Mouse (Mus musculus): Measurements from ENCODE around the gene Alad. TPM values are rescaled to one million over a fixed set of nuclear protein-coding genes. Genes with fewer than 3 reads are reported as not detected.
"Not testable (repeated sequence)": the region's sequence is repeated elsewhere in the genome, so short reads cannot be mapped to it uniquely, and the experiment has no call there.

The Alad gene
- polyA plus RNA-seq, 1 experiment from 2014 or later, result 68.6 TPM

GRCm38 (mm10) chr4:62486162-62486696 lies 33.5 kb downstream of the Alad start:
- no peak overlapping the region for H3K4me2 ChIP-seq
- WGBS, result 87% methylated on average over 15 of the region's 15 CpGs
- no peak overlapping the region for H3K27ac ChIP-seq (replicated peaks)
- H3K4me3 ChIP-seq, result no peak overlapping the region
- H3K27me3 ChIP-seq (replicated peaks), result peaks cover 14% of the 10 kb centered on the region; the same call in 1 of the 2 replicates
- no peaks in the 10 kb centered on the region for H3K36me3 ChIP-seq
- no peak for ATAC-seq (ENCODE audit: extremely low read depth, insufficient number of reproducible peaks, low FRiP score, low TSS enrichment)
- no peaks in the 10 kb centered on the region for H3K4me1 ChIP-seq
- no peaks in the 10 kb centered on the region for H3K9me3 ChIP-seq
- H3K9ac ChIP-seq, result no peak overlapping the region

GRCm38 (mm10) chr4:62485450-62486161 lies 34.1 kb downstream of the Alad start:
- Histone ChIP-seq H3K4me1 (no peaks in the 10 kb centered on the region; the same call in 1 of the 2 replicates), H3K9me3 (no peaks in the 10 kb centered on the region), H3K4me2 (no peak overlapping the region), H3K27me3 (replicated peaks) (peaks cover 20% of the 10 kb centered on the region), H3K4me3 (no peak overlapping the region), H3K9ac (no peak overlapping the region), H3K27ac (replicated peaks) (no peak overlapping the region), H3K36me3 (no peaks in the 10 kb centered on the region)
- no peak for ATAC-seq (ENCODE audit: extremely low read depth, insufficient number of reproducible peaks, low FRiP score, low TSS enrichment)
- WGBS, result 76% methylated on average over 8 of the region's 8 CpGs

GRCm38 (mm10) chr4:62484928-62485327 lies 34.8 kb downstream of the Alad start:
- no peak for ATAC-seq (ENCODE audit: extremely low read depth, insufficient number of reproducible peaks, low FRiP score, low TSS enrichment)
- H3K36me3 ChIP-seq, result no peaks in the 10 kb centered on the region
- no peaks in the 10 kb centered on the region for H3K9me3 ChIP-seq
- H3K4me2 ChIP-seq, result no peak overlapping the region
- H3K4me1 ChIP-seq, result peaks cover 3% of the 10 kb centered on the region
- peaks cover 24% of the 10 kb centered on the region for H3K27me3 ChIP-seq (replicated peaks)
- H3K9ac ChIP-seq, result no peak overlapping the region
- no peak overlapping the region for H3K4me3 ChIP-seq
- no peak overlapping the region for H3K27ac ChIP-seq (replicated peaks)
- WGBS, result 80% methylated on average over 3 of the region's 3 CpGs

- H3K9ac ChIP-seq, result no peak overlapping the region
- H3K36me3 ChIP-seq, result no peaks in the 10 kb centered on the region
- H3K4me1 ChIP-seq, result peaks cover 13% of the 10 kb centered on the region
- no peaks in the 10 kb centered on the region for H3K9me3 ChIP-seq
- H3K4me2 ChIP-seq, result no peak overlapping the region
- ATAC-seq (ENCODE audit: extremely low read depth, insufficient number of reproducible peaks, low FRiP score, low TSS enrichment), result no peak
- peaks cover 52% of the 10 kb centered on the region for H3K27me3 ChIP-seq (replicated peaks)
- no peak overlapping the region for H3K4me3 ChIP-seq
- WGBS, result 34% methylated on average over 10 of the region's 10 CpGs
- no peak overlapping the region for H3K27ac ChIP-seq (replicated peaks)
These were observed 38.8 kb downstream of the Alad start for GRCm38 (mm10) chr4:62480709-62481605.

GRCm38 (mm10) chr4:62479937-62480708 lies 39.6 kb downstream of the Alad start, which contains the start of gene Bspry:
Gene Bspry, plus strand, starts transcription at chr4:62480053.
- 2% methylated on average over 66 of the region's 71 CpGs for WGBS

GRCm38 (mm10) chr4:62479593-62479936 lies 40.2 kb downstream of the Alad start:
- Histone ChIP-seq H3K4me3 (peak overlapping the region; percentile 59), H3K9ac (peak overlapping the region; percentile 71), H3K27me3 (replicated peaks) (peaks cover 55% of the 10 kb centered on the region), H3K4me1 (peaks cover 13% of the 10 kb centered on the region), H3K4me2 (peak overlapping the region; percentile 93)
- WGBS, result 12% methylated on average over 11 of the region's 11 CpGs
- not testable (repeated sequence) for H3K9me3 ChIP-seq; ATAC-seq (ENCODE audit: extremely low read depth, insufficient number of reproducible peaks, low FRiP score, low TSS enrichment); H3K27ac ChIP-seq (replicated peaks); H3K36me3 ChIP-seq

More at GRCm38 (mm10) chr4:62479937-62480708, 39.6 kb downstream of the Alad start, which contains the start of gene Bspry:
- ATAC-seq (ENCODE audit: extremely low read depth, insufficient number of reproducible peaks, low FRiP score, low TSS enrichment), result peak; percentile 80
- H3K4me3 ChIP-seq, result peak within 1 kb of the TSS; percentile 59
- no peaks in the 10 kb centered on the region for H3K9me3 ChIP-seq
- H3K4me1 ChIP-seq, result peaks cover 13% of the 10 kb centered on the region
- no peak within 1 kb of the TSS for H3K27ac ChIP-seq (replicated peaks)
- peak within 1 kb of the TSS; percentile 93 for H3K4me2 ChIP-seq
- peak within 1 kb of the TSS; percentile 71 for H3K9ac ChIP-seq
- peaks cover 55% of the 10 kb centered on the region for H3K27me3 ChIP-seq (replicated peaks)
- no peaks in the 10 kb centered on the region for H3K36me3 ChIP-seq

- H3K4me1 ChIP-seq, result peaks cover 13% of the 10 kb centered on the region
- peaks cover 55% of the 10 kb centered on the region for H3K27me3 ChIP-seq (replicated peaks)
- no peak overlapping the region for H3K4me3 ChIP-seq
- no peaks in the 10 kb centered on the region for H3K36me3 ChIP-seq
- no peak overlapping the region for H3K27ac ChIP-seq (replicated peaks)
- no peaks in the 10 kb centered on the region for H3K9me3 ChIP-seq
- 74% methylated on average over 6 of the region's 6 CpGs for WGBS
- H3K9ac ChIP-seq, result no peak overlapping the region
- no peak overlapping the region for H3K4me2 ChIP-seq
- no peak for ATAC-seq (ENCODE audit: extremely low read depth, insufficient number of reproducible peaks, low FRiP score, low TSS enrichment)
These were observed 42.0 kb downstream of the Alad start for GRCm38 (mm10) chr4:62477542-62478244.

GRCm38 (mm10) chr4:62475793-62476192 lies 43.9 kb downstream of the Alad start:
- Histone ChIP-seq H3K4me3 (no peak overlapping the region), H3K9ac (no peak overlapping the region), H3K4me2 (no peak overlapping the region), H3K27me3 (replicated peaks) (peaks cover 38% of the 10 kb centered on the region), H3K9me3 (no peaks in the 10 kb centered on the region), H3K27ac (replicated peaks) (no peak overlapping the region), H3K36me3 (no peaks in the 10 kb centered on the region), H3K4me1 (peaks cover 13% of the 10 kb centered on the region)
- WGBS, result 78% methylated on average over 6 of the region's 6 CpGs
- no peak for ATAC-seq (ENCODE audit: extremely low read depth, insufficient number of reproducible peaks, low FRiP score, low TSS enrichment)

GRCm38 (mm10) chr4:62475131-62475530 lies 44.6 kb downstream of the Alad start:
- no peak overlapping the region for H3K27ac ChIP-seq (replicated peaks)
- peaks cover 15% of the 10 kb centered on the region for H3K4me1 ChIP-seq
- H3K27me3 ChIP-seq (replicated peaks), result peaks cover 33% of the 10 kb centered on the region
- H3K9me3 ChIP-seq, result no peaks in the 10 kb centered on the region
- no peak overlapping the region for H3K9ac ChIP-seq
- no peak overlapping the region for H3K4me3 ChIP-seq
- 72% methylated on average over 2 of the region's 2 CpGs for WGBS
- no peak overlapping the region for H3K4me2 ChIP-seq
- no peak for ATAC-seq (ENCODE audit: extremely low read depth, insufficient number of reproducible peaks, low FRiP score, low TSS enrichment)
- H3K36me3 ChIP-seq, result no peaks in the 10 kb centered on the region

GRCm38 (mm10) chr4:62472071-62472470 lies 47.6 kb downstream of the Alad start:
- no peak overlapping the region for H3K27ac ChIP-seq (replicated peaks)
- 84% methylated on average over 2 of the region's 2 CpGs for WGBS
- H3K4me1 ChIP-seq, result peaks cover 3% of the 10 kb centered on the region; the same call in 1 of the 2 replicates
- no peaks in the 10 kb centered on the region for H3K9me3 ChIP-seq
- H3K4me3 ChIP-seq, result no peak overlapping the region
- H3K27me3 ChIP-seq (replicated peaks), result peaks cover 12% of the 10 kb centered on the region
- no peak for ATAC-seq (ENCODE audit: extremely low read depth, insufficient number of reproducible peaks, low FRiP score, low TSS enrichment)
- no peak overlapping the region for H3K4me2 ChIP-seq
- H3K36me3 ChIP-seq, result no peaks in the 10 kb centered on the region
- no peak overlapping the region for H3K9ac ChIP-seq

Measured in heart, embryonic 13.5 days (tissue).